Mouse (Mus musculus) cerebellum, adult 2 months (tissue): ENCODE results near the gene Pdlim1.

ENCODE experiments used
- CTCF ChIP-seq: fragments of 200-500 bp; IDR thresholded peaks from 2 replicates; pipeline ENCODE4 v1.5.1; 2011; ENCODE audit warnings: low read depth, mild to moderate bottlenecking, control low read depth, low read length, moderate library complexity, borderline replicate concordance; ENCODE audit not compliant: insufficient read depth
- POLR2A ChIP-seq: fragments of 200-500 bp; IDR thresholded peaks from 2 replicates; pipeline ENCODE4 v1.6.1; 2011; ENCODE audit warnings: low read length, control low read depth, borderline replicate concordance; ENCODE audit not compliant: insufficient read depth

- TF ChIP-seq CTCF (no peak), POLR2A (no peak)
Observed at GRCm38 (mm10) chr19:40299182-40299581, 27.5 kb upstream of the Pdlim1 start.
